Mouse (Mus musculus) layer of hippocampus, postnatal 10 days (tissue): ENCODE results near the gene Arhgap24. TPM values are rescaled to one million over a fixed set of nuclear protein-coding genes. Genes with fewer than 3 reads are reported as not detected.

ENCODE experiments used
- DNase-seq, 2 experiments: peaks; one replicate each; pipeline ENCODE4 v3.0.0; 2021; ENCODE audit warnings: low spot score in 2 of 2
- total RNA-seq, 2 experiments: library from RNA; stranded (reverse); gene quantifications; 2 replicates each; pipeline ENCODE4 v1.2.3; 2021

The Arhgap24 gene
- total RNA-seq, 2 experiments from 2014 or later: 6.9 to 7.7 TPM

DNA sequence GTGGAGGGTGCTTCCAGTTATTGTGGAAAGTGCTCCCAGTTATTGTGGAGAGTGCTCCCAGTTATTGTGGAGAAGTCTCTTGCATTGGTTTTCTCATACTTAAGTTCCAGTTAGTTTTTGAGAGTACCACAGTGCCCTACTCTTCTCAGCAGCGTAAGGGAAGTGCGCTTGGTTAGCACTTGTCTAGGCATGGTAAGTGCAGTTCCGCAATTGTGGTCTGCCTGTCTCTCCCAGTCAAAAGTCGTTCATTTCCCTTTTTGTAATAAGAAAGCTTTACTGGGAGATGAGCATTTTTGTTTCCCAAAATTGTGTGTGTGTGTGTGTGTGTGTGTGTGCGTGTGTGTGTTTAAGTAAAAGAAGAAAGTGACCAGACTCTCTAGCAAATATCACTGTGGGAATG, 17.6 kb downstream of the Arhgap24 start:
- DNase-seq: no peak

GRCm38 (mm10) chr5:102502333-102502732, 21.1 kb downstream of the Arhgap24 start:
- no peak for DNase-seq

GRCm38 (mm10) chr5:102503066-102503465, 21.9 kb downstream of the Arhgap24 start:
- DNase-seq: no peak

DNA sequence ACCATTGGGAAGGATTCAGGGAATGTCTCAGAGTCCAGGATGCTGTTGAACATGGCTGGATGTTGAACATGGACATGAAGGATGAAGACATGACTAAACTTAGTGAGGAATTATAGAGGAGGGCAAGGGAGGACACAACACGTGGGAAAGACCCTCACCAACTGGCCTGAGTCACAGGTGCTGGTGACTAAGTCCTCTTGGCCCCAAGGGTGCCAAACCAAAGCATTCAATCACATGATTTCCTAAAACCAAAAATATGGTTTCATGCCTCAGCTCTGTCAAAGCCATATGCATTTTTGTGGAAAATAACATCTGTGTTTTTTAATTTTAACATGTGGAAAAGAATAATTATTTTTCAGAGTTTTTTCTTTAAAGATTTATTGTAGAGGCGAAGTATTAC, 22.7 kb downstream of the Arhgap24 start:
- DNase-seq: no peak

GRCm38 (mm10) chr5:102504557-102504956, 23.4 kb downstream of the Arhgap24 start:
- no peak for DNase-seq

DNA sequence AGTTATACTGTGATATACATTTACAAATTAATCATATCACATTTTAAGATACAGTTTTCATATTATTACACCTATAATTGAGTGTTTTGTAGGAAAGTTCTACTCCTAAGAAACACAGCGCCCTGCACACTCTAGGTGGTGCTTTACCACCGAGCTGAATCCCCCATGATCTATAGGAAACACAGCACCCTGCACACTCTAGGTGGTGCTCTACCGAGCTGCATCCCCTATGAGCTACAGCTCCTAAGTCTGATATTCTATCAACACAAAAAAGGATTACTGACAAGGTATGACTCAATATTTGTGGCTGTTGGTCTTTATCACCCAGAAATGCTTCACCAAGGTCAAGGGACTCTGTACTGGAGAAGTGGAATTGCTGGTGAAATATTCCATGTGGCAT, 27.0 kb downstream of the Arhgap24 start:
- no peak for DNase-seq

- peak; percentile 11 to 21 for DNase-seq
These were observed 28.2 kb downstream of the Arhgap24 start for GRCm38 (mm10) chr5:102509381-102509780.

- no peak for DNase-seq
These were observed 30.5 kb downstream of the Arhgap24 start for GRCm38 (mm10) chr5:102511651-102512050.

GRCm38 (mm10) chr5:102515496-102515895, 34.3 kb downstream of the Arhgap24 start:
- DNase-seq: peak in 1 of 2 experiments; percentile 18

DNA sequence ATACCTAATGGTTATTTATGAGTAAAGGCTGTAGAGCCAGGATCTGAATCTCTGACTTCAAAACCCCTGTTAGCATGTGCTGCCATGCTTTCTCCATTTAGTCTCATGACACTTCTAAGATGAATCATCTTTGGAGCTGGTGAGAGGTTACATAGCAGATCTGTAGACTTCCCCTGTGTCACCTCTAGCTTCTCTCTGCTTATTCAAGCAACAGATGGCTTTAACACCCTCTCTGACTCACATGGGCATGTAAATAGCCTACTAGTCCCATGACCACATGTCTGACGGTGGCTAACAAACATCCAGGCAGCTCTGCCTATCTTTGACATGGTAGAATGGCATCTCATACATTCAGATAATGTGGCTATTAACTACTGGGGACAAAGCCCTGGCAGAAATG, 39.3 kb downstream of the Arhgap24 start:
- no peak for DNase-seq

- DNase-seq: no peak
These were observed 54.1 kb downstream of the Arhgap24 start for GRCm38 (mm10) chr5:102535311-102535710.

GRCm38 (mm10) chr5:102537819-102538218, 56.6 kb downstream of the Arhgap24 start:
- no peak for DNase-seq

- no peak for DNase-seq
These were observed 65.1 kb downstream of the Arhgap24 start for GRCm38 (mm10) chr5:102546296-102546695.

DNA sequence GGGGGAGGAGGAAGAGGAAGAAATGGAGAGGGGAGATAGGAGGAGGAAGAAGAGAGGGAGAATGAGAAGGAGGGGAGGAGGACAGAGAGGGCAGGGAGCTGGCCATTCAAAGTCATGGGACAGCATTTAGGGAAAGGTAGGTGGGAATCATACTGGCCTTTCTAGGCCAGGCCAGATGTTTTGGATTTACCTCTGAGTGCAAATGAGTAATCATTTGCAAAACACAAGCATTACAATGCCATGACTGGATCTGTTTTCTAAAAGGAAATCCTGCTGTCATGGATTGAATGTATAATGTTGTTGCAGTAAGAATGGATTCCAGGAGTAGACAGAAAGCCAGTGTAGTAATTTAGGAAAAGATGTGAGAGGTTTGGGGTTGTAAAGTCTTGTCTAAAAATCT, 66.6 kb downstream of the Arhgap24 start:
- no peak for DNase-seq

GRCm38 (mm10) chr5:102548382-102548781, 67.2 kb downstream of the Arhgap24 start:
- no peak for DNase-seq

- DNase-seq: no peak
These were observed 69.0 kb downstream of the Arhgap24 start for GRCm38 (mm10) chr5:102550211-102550610.

GRCm38 (mm10) chr5:102550870-102551637, 69.9 kb downstream of the Arhgap24 start:
- DNase-seq: no peak

DNA sequence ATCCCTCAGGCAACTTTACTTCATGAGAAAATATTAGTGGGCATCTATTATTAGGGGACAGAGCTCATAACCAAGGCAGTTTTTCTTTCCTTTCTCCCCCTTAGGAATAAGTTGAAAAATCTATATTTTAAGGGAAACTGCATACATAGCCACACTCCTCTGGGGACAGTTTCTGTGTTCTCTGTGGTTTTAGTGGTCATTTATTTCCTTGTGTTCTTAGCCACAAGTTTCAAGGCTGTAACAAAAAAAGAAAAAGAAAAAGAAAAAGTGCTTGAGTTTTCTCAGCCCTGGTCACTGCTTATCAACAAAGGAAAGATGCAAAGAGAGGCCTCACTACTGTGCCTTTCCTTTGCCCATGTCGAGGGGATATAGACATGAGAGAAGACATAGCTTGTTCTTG, 71.3 kb downstream of the Arhgap24 start:
- DNase-seq: no peak

- DNase-seq: no peak
These were observed 74.8 kb downstream of the Arhgap24 start for GRCm38 (mm10) chr5:102555958-102556357.

- DNase-seq: no peak
These were observed 79.1 kb downstream of the Arhgap24 start for GRCm38 (mm10) chr5:102560270-102560669.

DNA sequence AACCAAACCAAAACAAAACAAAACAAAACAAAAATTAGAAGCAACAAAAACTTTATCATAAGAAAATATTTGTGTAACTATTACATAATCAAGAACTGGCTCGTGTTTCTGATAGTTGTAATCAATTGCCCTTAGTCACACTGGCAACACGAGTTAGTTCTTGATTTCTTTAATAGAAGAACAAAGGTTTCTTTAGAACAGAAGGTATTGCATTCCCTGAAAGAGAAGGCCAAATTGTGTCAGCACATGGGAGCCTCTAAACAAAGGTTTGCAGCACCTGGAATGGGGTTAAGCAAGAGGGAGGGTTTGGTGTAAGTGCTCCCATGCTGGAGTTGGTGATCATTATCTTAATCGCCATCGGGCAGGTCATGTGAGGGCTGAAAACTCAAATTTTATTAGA, 82.8 kb downstream of the Arhgap24 start:
- no peak for DNase-seq

GRCm38 (mm10) chr5:102568764-102569163, 87.6 kb downstream of the Arhgap24 start:
- DNase-seq: no peak

DNA sequence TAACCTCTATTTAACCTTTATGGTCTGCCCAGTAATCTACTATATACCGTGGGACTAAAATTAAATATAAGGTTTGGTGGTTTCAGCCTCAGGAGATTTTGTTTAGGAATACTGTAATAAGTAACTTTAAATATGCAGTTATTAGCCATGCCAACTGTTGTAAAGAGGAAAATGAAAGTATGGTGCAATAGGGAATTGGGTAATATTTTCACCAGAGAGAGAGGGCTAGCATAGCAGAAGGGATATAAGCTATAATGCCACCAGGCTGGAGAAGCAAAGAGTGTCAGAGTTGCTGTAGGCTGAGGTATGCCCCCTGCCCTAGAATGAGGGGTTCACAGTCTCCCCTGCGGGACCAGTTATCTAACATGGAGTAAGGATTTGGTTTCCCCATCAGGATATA, 90.3 kb downstream of the Arhgap24 start:
- DNase-seq: no peak
